Mouse (Mus musculus): Measurements from ENCODE around the gene Abcc5.

- TF ChIP-seq CTCF (IDR thresholded peaks at IDR 0.05; ENCODE audit: insufficient read depth, low read depth, low read length) (no peak), POLR2A (IDR thresholded peaks at IDR 0.05; ENCODE audit: insufficient read depth, low read depth, low read length) (no peak)
Observed at GRCm38 (mm10) chr16:20444831-20445388, 18.7 kb upstream of the Abcc5 start.
